Mouse (Mus musculus): ENCODE data around the gene Kif1a. TPM values are rescaled to one million over a fixed set of nuclear protein-coding genes. Genes with fewer than 3 reads are reported as not detected.

Gene Kif1a
- polyA plus RNA-seq, 1 experiment from 2014 or later: 10.0 TPM

GRCm38 (mm10) chr1:93051124-93051833 lies 50.5 kb downstream of the Kif1a start:
- H3K9me3 ChIP-seq (replicated peaks): no peaks in the 10 kb centered on the region
- H3K27ac ChIP-seq: no peak overlapping the region
- H3K36me3 ChIP-seq: no peaks in the 10 kb centered on the region
- H3K9ac ChIP-seq: no peak overlapping the region
- H3K4me2 ChIP-seq: peak overlapping the region; percentile 44
- H3K27me3 ChIP-seq: no peaks in the 10 kb centered on the region
- H3K4me3 ChIP-seq (replicated peaks): 0 out of 2 replicates have a peak overlapping the region, but pooled peaks have one; percentile 10
- WGBS: 20% methylated on average over 19 of the region's 23 CpGs
- peaks cover 14% of the 10 kb centered on the region for H3K4me1 ChIP-seq
- peak; percentile 66 for ATAC-seq (replicated peaks; ENCODE audit: low FRiP score)

GRCm38 (mm10) chr1:93050071-93050470 lies 51.7 kb downstream of the Kif1a start:
- no peaks in the 10 kb centered on the region for H3K9me3 ChIP-seq (replicated peaks)
- no peak for ATAC-seq (replicated peaks; ENCODE audit: low FRiP score)
- no peaks in the 10 kb centered on the region for H3K36me3 ChIP-seq
- H3K9ac ChIP-seq: no peak overlapping the region
- H3K27ac ChIP-seq: no peak overlapping the region
- no peak overlapping the region for H3K4me2 ChIP-seq
- peaks cover 14% of the 10 kb centered on the region for H3K4me1 ChIP-seq
- no peaks in the 10 kb centered on the region for H3K27me3 ChIP-seq
- no peak overlapping the region for H3K4me3 ChIP-seq (replicated peaks)
- WGBS: 79% methylated on average over 3 of the region's 3 CpGs

GRCm38 (mm10) chr1:93046153-93046789 lies 55.5 kb downstream of the Kif1a start:
- H3K27me3 ChIP-seq: no peaks in the 10 kb centered on the region
- WGBS: 89% methylated on average over 10 of the region's 10 CpGs
- H3K4me3 ChIP-seq (replicated peaks): no peak overlapping the region

GRCm38 (mm10) chr1:93035981-93036380 lies 65.8 kb downstream of the Kif1a start:
- H3K4me1 ChIP-seq: no peaks in the 10 kb centered on the region
- no peaks in the 10 kb centered on the region for H3K36me3 ChIP-seq
- WGBS: 77% methylated on average over 4 of the region's 4 CpGs
- no peaks in the 10 kb centered on the region for H3K27me3 ChIP-seq
- no peak overlapping the region for H3K27ac ChIP-seq
- no peak overlapping the region for H3K4me3 ChIP-seq (replicated peaks)
- 0 out of 2 replicates have a peak, but pooled peaks cover 4% of the 10 kb centered on the region for H3K9me3 ChIP-seq (replicated peaks)
- H3K9ac ChIP-seq: no peak overlapping the region
- ATAC-seq (replicated peaks; ENCODE audit: low FRiP score): no peak
- no peak overlapping the region for H3K4me2 ChIP-seq

More at GRCm38 (mm10) chr1:93046153-93046789, 55.5 kb downstream of the Kif1a start:
- Histone ChIP-seq H3K27ac (no peak overlapping the region), H3K36me3 (no peaks in the 10 kb centered on the region), H3K9me3 (replicated peaks) (no peaks in the 10 kb centered on the region), H3K9ac (no peak overlapping the region), H3K4me2 (no peak overlapping the region), H3K4me1 (peaks cover 10% of the 10 kb centered on the region; the same call in 1 of the 2 replicates)
- no peak for ATAC-seq (replicated peaks; ENCODE audit: low FRiP score)

GRCm38 (mm10) chr1:93033989-93034388 lies 67.8 kb downstream of the Kif1a start:
- ATAC-seq (replicated peaks; ENCODE audit: low FRiP score): 0 out of 2 replicates have a peak, but pooled peaks have one; percentile 46
- Histone ChIP-seq H3K27me3 (no peaks in the 10 kb centered on the region), H3K4me1 (no peaks in the 10 kb centered on the region), H3K9me3 (replicated peaks) (0 out of 2 replicates have a peak, but pooled peaks cover 4% of the 10 kb centered on the region), H3K4me2 (no peak overlapping the region), H3K4me3 (replicated peaks) (no peak overlapping the region), H3K9ac (no peak overlapping the region), H3K27ac (no peak overlapping the region), H3K36me3 (no peaks in the 10 kb centered on the region)
- 52% methylated on average over 8 of the region's 8 CpGs for WGBS

- Histone ChIP-seq H3K9me3 (replicated peaks) (no peaks in the 10 kb centered on the region), H3K27ac (no peak overlapping the region), H3K4me3 (replicated peaks) (no peak overlapping the region), H3K4me2 (no peak overlapping the region), H3K27me3 (no peaks in the 10 kb centered on the region), H3K9ac (no peak overlapping the region), H3K36me3 (no peaks in the 10 kb centered on the region), H3K4me1 (no peaks in the 10 kb centered on the region)
- 86% methylated on average over 3 of the region's 3 CpGs for WGBS
- ATAC-seq (replicated peaks; ENCODE audit: low FRiP score): no peak
These were observed 70.6 kb downstream of the Kif1a start for GRCm38 (mm10) chr1:93031199-93031598.

- no peaks in the 10 kb centered on the region for H3K36me3 ChIP-seq
- H3K4me2 ChIP-seq: no peak overlapping the region
- no peak overlapping the region for H3K4me3 ChIP-seq (replicated peaks)
- no peak for ATAC-seq (replicated peaks; ENCODE audit: low FRiP score)
- H3K27ac ChIP-seq: no peak overlapping the region
- no peak overlapping the region for H3K9ac ChIP-seq
- 88% methylated on average over 2 of the region's 2 CpGs for WGBS
- H3K4me1 ChIP-seq: no peaks in the 10 kb centered on the region
- H3K9me3 ChIP-seq (replicated peaks): no peaks in the 10 kb centered on the region
- no peaks in the 10 kb centered on the region for H3K27me3 ChIP-seq
These were observed 71.7 kb downstream of the Kif1a start for GRCm38 (mm10) chr1:93030060-93030459.

GRCm38 (mm10) chr1:93029387-93029786 lies 72.4 kb downstream of the Kif1a start:
- Histone ChIP-seq H3K9ac (no peak overlapping the region), H3K27ac (no peak overlapping the region), H3K9me3 (replicated peaks) (no peaks in the 10 kb centered on the region), H3K4me3 (replicated peaks) (no peak overlapping the region), H3K4me2 (no peak overlapping the region), H3K4me1 (no peaks in the 10 kb centered on the region), H3K36me3 (no peaks in the 10 kb centered on the region), H3K27me3 (no peaks in the 10 kb centered on the region)
- WGBS: 96% methylated on average over 10 of the region's 10 CpGs
- no peak for ATAC-seq (replicated peaks; ENCODE audit: low FRiP score)

- no peaks in the 10 kb centered on the region for H3K4me1 ChIP-seq
- H3K27me3 ChIP-seq: no peaks in the 10 kb centered on the region
- 88% methylated on average over 8 of the region's 8 CpGs for WGBS
- H3K4me2 ChIP-seq: no peak overlapping the region
- H3K36me3 ChIP-seq: no peaks in the 10 kb centered on the region
- H3K4me3 ChIP-seq (replicated peaks): no peak overlapping the region
- H3K9ac ChIP-seq: no peak overlapping the region
- no peak overlapping the region for H3K27ac ChIP-seq
- ATAC-seq (replicated peaks; ENCODE audit: low FRiP score): no peak
- H3K9me3 ChIP-seq (replicated peaks): no peaks in the 10 kb centered on the region
These were observed 75.2 kb downstream of the Kif1a start for GRCm38 (mm10) chr1:93026600-93026999.

GRCm38 (mm10) chr1:93020602-93021001 lies 81.1 kb downstream of the Kif1a start:
- H3K27ac ChIP-seq: no peak overlapping the region
- H3K27me3 ChIP-seq: no peaks in the 10 kb centered on the region
- no peak overlapping the region for H3K4me2 ChIP-seq
- H3K36me3 ChIP-seq: no peaks in the 10 kb centered on the region
- ATAC-seq (replicated peaks; ENCODE audit: low FRiP score): no peak
- H3K4me3 ChIP-seq (replicated peaks): no peak overlapping the region
- H3K9me3 ChIP-seq (replicated peaks): no peaks in the 10 kb centered on the region
- 77% methylated on average over 4 of the region's 4 CpGs for WGBS
- H3K4me1 ChIP-seq: no peaks in the 10 kb centered on the region
- H3K9ac ChIP-seq: no peak overlapping the region

GRCm38 (mm10) chr1:93018716-93019115 lies 83.0 kb downstream of the Kif1a start:
- Histone ChIP-seq H3K4me2 (no peak overlapping the region), H3K9ac (no peak overlapping the region), H3K36me3 (no peaks in the 10 kb centered on the region), H3K27ac (no peak overlapping the region), H3K9me3 (replicated peaks) (no peaks in the 10 kb centered on the region), H3K4me1 (no peaks in the 10 kb centered on the region), H3K4me3 (replicated peaks) (no peak overlapping the region), H3K27me3 (no peaks in the 10 kb centered on the region)
- WGBS: 82% methylated on average over 10 of the region's 10 CpGs
- ATAC-seq (replicated peaks; ENCODE audit: low FRiP score): no peak

- ATAC-seq (replicated peaks; ENCODE audit: low FRiP score): no peak
- Histone ChIP-seq H3K27ac (no peak overlapping the region), H3K4me3 (replicated peaks) (no peak overlapping the region), H3K36me3 (no peaks in the 10 kb centered on the region), H3K4me1 (no peaks in the 10 kb centered on the region), H3K9me3 (replicated peaks) (no peaks in the 10 kb centered on the region), H3K9ac (no peak overlapping the region), H3K27me3 (no peaks in the 10 kb centered on the region), H3K4me2 (no peak overlapping the region)
- WGBS: 52% methylated on average over 2 of the region's 2 CpGs
These were observed 86.6 kb downstream of the Kif1a start for GRCm38 (mm10) chr1:93015136-93015535.
